Mouse (Mus musculus) ES-CJ7 (cell line): Measurements from ENCODE around the gene Pygo2.
A peak's percentile ranks its signal among the peaks of the same experiment; 100 is the strongest.

Experiments
- DNase-seq: peaks from one replicate; pipeline ENCODE4 v3.0.0; 2011; ENCODE audit warnings: low read depth, low spot score

Pygo2 gene

GRCm38 (mm10) chr3:89392871-89393311 is 37.1 kb upstream of the Pygo2 start:
- DNase-seq, result no peak

DNA sequence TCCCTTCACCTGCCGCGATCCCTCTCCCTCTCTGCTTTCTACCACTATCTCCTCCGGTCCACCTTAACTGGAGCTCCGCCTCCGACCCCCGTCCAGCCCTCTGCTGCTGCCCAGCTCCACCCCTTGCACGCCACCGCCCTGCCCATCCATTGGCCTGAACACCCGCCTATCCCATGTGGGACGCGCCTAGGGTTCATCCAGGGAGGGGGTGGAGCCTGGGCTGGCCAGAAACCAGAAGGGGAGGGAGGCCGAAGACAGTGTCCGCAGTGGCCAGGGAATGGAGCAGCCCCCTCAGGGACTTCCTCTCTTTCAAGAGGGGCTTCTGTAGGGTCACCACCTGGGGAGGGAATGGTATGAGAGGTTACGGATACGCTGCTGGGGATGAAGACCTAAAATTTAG is 36.4 kb upstream of the Pygo2 start:
- peak; percentile 97 for DNase-seq

DNA sequence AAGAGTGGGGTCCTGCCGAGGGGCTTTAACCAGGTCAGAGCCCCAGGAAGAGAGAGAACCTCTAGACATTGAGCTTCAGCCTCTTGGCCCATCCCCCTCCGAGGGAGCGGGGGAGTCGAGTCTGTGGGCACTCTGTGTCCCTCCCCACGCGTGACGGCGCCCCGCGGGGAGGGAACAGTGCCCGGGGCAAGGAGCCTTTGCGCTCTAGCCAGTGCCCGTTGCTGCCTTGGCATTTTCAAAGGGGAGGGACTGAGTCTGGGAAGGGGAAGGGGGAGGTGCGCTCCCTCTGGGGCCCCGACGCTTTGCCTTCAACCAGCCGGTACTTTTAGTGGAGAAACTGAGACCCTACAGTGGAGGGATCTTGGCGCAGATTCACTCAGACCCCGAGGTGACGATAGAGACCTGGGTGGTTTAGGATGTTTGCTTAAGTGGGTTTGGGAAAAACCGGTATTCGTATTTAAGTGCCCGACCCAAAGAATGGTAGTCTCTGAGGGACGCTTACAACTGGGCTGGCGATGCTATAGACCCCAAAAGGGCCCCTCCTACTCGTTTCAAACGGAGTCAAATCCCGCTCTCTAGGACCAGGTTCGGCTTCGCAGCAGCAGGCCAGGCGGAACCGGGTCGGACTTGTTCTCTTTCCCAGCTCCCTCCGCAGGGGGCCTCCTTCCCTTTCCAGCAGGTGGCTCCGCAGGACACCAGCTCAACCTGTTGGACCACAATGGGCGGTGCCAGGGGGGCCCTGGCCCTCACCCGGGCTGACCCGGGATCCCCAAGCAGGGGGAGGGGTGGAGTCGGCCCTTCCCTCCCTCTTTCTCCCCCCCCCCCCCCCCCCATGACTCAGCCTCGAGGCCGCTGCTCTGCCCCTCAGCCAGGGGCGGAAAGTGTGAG is 35.8 kb upstream of the Pygo2 start, which contains the start of gene Zbtb7b:
Gene Zbtb7b (minus strand): TSS at position 771 of the 888 bp plus-strand sequence.
- DNase-seq, result peak; percentile 78

DNA sequence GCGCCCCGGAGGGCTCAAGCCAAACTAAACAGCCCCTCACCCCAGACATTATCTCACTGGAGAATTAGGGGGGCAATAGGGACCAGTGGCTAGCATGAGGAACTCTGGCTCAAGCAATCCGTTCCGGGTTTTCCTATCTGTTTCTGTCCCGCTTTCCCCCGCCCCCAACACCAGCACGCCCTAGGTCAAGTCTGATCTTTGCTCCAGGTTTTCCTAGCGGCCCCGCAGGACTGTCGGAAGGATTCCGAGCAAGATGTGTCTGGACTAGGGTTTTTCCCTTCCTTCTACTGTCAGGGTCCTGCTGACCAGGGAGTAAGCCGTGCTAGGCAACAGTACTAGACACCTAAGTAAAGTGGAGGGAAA is 35.1 kb upstream of the Pygo2 start:
- DNase-seq, result peak; percentile 93

- DNase-seq, result no peak
Measured at GRCm38 (mm10) chr3:89395419-89395805, 34.6 kb upstream of the Pygo2 start.

DNA sequence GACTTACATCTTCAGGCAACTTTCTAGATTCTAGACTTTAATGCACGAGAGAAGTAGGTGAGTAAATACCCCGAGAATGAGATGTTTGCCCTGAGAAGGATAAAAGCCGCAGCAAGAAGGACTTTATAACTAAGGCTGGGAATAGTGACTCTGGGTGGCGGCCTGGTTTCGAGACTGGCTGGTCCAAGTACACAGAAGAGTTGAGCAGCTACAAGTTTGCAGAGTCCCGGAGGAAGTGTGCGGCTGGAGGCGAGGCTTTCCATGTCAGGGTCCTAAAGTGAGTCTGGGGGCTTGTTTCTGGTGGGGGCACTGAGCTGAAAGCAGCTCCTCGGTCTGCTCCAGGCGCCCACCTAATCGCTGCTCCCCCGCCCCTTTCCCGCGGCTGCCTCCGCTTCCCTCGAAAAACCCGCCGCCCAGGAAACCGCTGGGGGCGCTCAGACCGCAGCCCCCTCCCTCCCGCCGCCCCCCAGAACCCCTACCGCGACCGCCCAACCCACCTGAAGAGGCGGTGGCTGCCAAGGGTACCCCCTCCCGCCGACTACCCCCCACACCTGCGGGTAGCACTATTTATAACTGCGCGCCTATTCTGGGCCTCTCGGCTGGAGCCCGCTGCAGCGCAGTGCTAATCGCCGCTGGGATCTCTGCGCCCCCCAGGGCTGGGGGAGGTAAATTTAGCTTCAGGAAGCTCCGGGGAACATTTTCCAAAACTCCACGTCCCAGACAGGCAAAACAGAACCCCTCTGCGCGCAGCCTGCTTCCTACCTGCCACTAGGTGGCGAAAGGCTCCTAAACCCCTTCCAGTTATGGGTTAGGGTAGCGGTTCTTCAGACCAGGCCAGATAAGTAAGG is 34.0 kb upstream of the Pygo2 start:
- DNase-seq, result peak; percentile 90

GRCm38 (mm10) chr3:89396654-89397005 is 33.4 kb upstream of the Pygo2 start:
- no peak for DNase-seq

DNA sequence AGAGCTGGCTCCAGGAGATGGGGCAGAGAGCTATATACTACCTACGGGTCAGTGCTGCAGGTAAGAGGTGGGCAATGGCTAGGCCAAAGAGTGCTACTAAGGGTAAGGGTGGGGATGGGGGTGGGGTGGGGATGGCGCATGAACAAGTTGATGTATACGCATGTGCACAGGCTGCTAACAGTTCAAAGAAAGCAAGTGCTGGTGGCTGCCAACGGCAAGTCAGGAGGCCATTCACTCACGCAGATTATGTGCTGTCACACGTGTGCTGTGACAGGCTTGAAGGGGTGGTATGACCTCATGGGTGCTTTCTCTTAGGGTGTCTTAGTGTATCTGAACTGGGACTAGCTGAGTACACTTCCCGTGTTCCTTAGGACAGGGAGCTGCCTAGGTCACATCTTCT is 28.7 kb upstream of the Pygo2 start:
- DNase-seq, result no peak

- DNase-seq, result no peak
Measured at GRCm38 (mm10) chr3:89402693-89403092, 27.3 kb upstream of the Pygo2 start, which contains the start of gene Lenep. Gene Lenep (minus strand): TSS chr3:89402793.

- no peak for DNase-seq
Measured at GRCm38 (mm10) chr3:89406887-89407286, 23.1 kb upstream of the Pygo2 start.

DNA sequence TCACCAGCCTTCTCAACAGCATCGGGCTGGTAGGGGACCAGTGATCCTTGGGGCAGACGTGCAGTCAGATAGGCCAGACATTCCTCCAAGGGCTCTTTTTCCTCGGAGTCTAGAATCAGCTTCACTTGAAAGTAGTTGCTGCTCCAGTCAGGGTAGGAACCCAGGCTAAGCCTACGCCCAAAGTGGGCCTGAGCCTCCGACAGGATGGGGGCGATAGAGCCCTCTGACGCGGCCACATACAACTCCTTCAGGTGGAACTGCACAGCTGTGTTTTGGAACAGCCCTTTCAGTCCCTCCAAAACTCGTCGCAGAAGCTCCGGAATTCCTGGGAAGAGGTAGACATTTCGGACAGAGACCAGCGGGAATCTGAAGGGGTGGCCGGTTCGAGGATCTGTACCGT is 21.6 kb upstream of the Pygo2 start:
- peak; percentile 65 for DNase-seq

GRCm38 (mm10) chr3:89409701-89410100 is 20.3 kb upstream of the Pygo2 start:
- no peak for DNase-seq

DNA sequence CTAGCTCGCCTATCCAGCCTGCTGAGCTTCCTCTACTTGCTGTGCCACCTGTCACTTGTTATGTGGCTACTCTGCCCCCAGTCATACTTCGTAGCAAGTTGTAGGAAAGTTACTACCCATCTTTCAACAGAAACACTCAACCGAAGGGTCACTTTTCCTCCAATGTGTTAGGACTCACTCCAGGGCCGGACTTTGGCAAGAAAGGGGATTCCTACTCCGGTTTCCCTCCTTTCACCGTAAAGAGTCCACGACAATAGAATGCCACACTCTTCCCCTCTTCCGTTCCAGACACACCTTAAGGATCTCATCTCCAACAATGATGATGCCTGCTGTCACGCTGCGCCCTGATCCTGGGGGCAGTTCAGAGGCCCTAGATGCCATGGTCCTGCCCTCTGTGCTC is 19.1 kb upstream of the Pygo2 start:
- no peak for DNase-seq

GRCm38 (mm10) chr3:89411490-89412393 is 18.3 kb upstream of the Pygo2 start, which contains the start of gene Flad1:
Gene Flad1 (minus strand): TSS chr3:89411870.
- DNase-seq, result peak; percentile 100

DNA sequence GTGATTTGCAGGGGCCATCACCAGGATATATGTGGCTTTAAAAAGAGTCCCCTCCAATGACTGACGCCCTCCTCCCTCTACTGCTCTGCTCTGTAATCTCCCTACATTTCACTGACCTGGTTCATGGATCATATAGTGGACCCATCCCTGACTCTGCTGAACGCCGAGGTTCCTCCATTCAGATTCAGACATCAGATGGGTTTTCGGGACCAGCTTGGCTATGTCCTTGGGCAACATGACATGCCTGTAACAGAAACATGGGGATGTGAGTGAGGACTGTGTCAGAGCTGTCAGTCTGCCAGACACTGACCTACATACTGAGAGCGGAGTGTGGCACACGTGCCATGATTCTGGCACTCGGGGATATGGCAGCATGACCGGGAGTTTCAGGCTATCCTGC is 13.9 kb upstream of the Pygo2 start:
- DNase-seq, result no peak

- DNase-seq, result no peak
Measured at GRCm38 (mm10) chr3:89417131-89417530, 12.9 kb upstream of the Pygo2 start.

GRCm38 (mm10) chr3:89417840-89418169 is 12.2 kb upstream of the Pygo2 start:
- DNase-seq, result no peak

- DNase-seq, result peak; percentile 100
Measured at GRCm38 (mm10) chr3:89418170-89418860, 11.7 kb upstream of the Pygo2 start, which contains the start of the genes Cks1b and Shc1. Gene Cks1b (minus strand): TSS chr3:89418383. Gene Shc1 (plus strand): TSS chr3:89418443.

- peak; percentile 85 for DNase-seq
Measured at GRCm38 (mm10) chr3:89418861-89419250, 11.2 kb upstream of the Pygo2 start.

DNA sequence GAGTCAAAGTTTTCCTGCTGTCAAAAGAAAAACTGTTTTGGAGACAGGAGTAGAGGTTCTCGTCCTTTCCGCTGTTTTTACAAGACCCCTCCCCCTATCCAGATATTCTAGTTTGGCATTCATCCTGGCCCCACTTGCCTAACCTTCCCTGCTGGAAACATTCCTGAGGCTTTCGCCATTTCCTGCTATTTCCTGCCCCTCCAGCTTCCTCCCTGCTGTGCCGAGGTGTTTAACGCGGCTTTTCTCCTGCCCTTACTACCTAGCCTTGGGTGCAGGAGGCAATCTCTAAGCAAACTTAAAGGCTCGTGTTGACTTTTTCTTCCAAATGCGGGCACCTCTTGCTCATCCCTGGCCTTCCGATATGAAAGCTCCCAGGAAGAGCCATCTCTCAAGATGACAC is 10.4 kb upstream of the Pygo2 start:
- peak; percentile 87 for DNase-seq

- no peak for DNase-seq
Measured at GRCm38 (mm10) chr3:89419981-89420380, 10.0 kb upstream of the Pygo2 start.
